Mouse (Mus musculus) embryonic facial prominence, embryonic 14.5 days (tissue): Measurements from ENCODE around the gene Raet1d. TPM values are rescaled to one million over a fixed set of nuclear protein-coding genes. Genes with fewer than 3 reads are reported as not detected.
A peak's percentile ranks its signal among the peaks of the same experiment; 100 is the strongest.
"Not testable (repeated sequence)": the region's sequence is repeated elsewhere in the genome, so short reads cannot be mapped to it uniquely, and the experiment has no call there.

ENCODE experiments used
- ATAC-seq: fragments of 200-750 bp; cut with Nextera tagmentation; 2 replicates; pipeline ENCODE4 v1.8.0; 2017; ENCODE audit warnings: low read depth, moderate number of reproducible peaks, moderate TSS enrichment
- DNase-seq: peaks from one replicate; pipeline ENCODE4 v3.0.0-alpha.2; 2015; ENCODE audit warnings: low spot score
- H3K27ac ChIP-seq: fragments of 300-500 bp; sonication (generic); replicated peaks from 2 replicates; pipeline ENCODE4 v1.5.1; 2014; ENCODE audit warnings: low read depth, mild to moderate bottlenecking, low read length, moderate library complexity
- H3K27me3 ChIP-seq: fragments of 300-500 bp; sonication (generic); replicated peaks from 2 replicates; pipeline ENCODE4 v1.6.1; 2014; ENCODE audit warnings: low read length; ENCODE audit not compliant: control insufficient read depth, insufficient read depth
- H3K36me3 ChIP-seq: fragments of 300-500 bp; sonication (generic); 2 replicates; pipeline ENCODE4 v1.6.1; 2014; ENCODE audit warnings: low read length, mixed read lengths; ENCODE audit not compliant: control insufficient read depth, insufficient read depth
- H3K4me1 ChIP-seq: fragments of 300-500 bp; sonication (generic); 2 replicates; pipeline ENCODE4 v1.6.1; 2014; ENCODE audit warnings: antibody characterized with exemption, low read length; ENCODE audit not compliant: control insufficient read depth, insufficient read depth
- H3K4me2 ChIP-seq: fragments of 300-500 bp; sonication (generic); 2 replicates; pipeline ENCODE4 v1.6.1; 2014; ENCODE audit warnings: low read depth, mild to moderate bottlenecking, low read length, moderate library complexity, mixed read lengths
- H3K4me3 ChIP-seq: fragments of 300-500 bp; sonication (generic); 2 replicates; pipeline ENCODE4 v1.5.1; 2014; ENCODE audit warnings: low read depth, mild to moderate bottlenecking, low read length
- H3K9ac ChIP-seq: fragments of 300-500 bp; sonication (generic); 2 replicates; pipeline ENCODE4 v1.6.1; 2014; ENCODE audit warnings: low read depth, mild to moderate bottlenecking, low read length, moderate library complexity, mixed read lengths
- H3K9me3 ChIP-seq: fragments of 300-500 bp; sonication (generic); 2 replicates; pipeline ENCODE4 v1.6.1; 2016; ENCODE audit warnings: low read length; ENCODE audit not compliant: control insufficient read depth
- WGBS: fragments of 180-500 bp; shearing (Covaris S2); extraction: QIAGEN DNeasy Blood & Tissue Kit; methylation state at CpG from one replicate; pipeline ENCODE4 v1.1.7; 2014; 5-methylcytosine and 5-hydroxymethylcytosine counted together
- polyA plus RNA-seq: library from polyadenylated mRNA; unstranded; fragments of >200 nt; fragmentation: Nextera tagmentation; extraction: Ambion mirVana; gene quantifications from 2 replicates; pipeline ENCODE4 v1.2.1, GENCODE M21; 2014

Gene Raet1d
- polyA plus RNA-seq, 1 experiment from 2014 or later, result 11.1 TPM

DNA sequence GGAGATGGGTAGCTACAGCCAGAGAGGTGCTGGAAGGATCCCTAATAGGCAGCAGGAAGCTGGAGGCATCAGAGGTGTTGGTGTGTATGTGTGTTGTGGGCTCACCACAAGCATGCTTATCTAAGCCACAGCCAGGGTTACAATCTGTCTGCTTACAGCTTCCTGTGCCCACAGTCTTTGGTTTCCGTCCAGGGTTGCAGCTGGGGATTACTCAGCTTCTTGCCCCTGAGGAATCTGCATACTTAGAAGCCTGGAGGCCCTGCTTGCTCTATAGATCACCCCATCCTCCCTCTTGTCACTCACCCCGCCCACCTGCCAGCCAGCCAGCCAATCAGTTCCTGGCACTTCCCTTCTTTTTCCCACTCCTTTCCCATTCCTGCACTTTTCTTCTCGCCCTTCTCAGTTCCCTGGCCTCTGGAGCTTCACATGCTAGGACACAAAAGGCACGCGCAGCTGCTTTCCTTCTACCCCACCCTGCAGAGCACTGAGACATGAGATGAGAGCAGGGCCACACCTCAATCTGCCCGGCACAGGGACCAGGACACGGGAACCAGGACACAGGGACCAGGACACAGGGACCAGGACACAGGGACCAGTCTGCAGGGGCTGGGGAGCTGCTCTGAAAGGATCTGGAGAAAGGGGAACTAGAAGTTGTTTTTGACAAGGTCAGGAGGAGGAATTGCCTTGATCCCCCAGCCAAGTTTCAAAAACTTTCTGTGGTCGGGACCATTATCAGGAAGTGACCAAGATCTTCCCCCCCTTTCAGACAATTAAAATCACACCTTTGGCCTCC is 53.5 kb downstream of the Raet1d start:
- H3K27ac ChIP-seq, H3K4me3 ChIP-seq, H3K27me3 ChIP-seq, H3K9ac ChIP-seq, H3K36me3 ChIP-seq, H3K4me1 ChIP-seq, H3K9me3 ChIP-seq, H3K4me2 ChIP-seq: not testable (repeated sequence)
- DNase-seq (peak; percentile 38), ATAC-seq (peak; percentile 74)
- 0% methylated on average over 1 of the region's 8 CpGs for WGBS

Other genes with a start within 250 kb of the Raet1d start
- gene E030030I06Rik, start 211.3 kb upstream of the Raet1d start, polyA plus RNA-seq, result 14.3 and 16.1 TPM in 2 replicates
- gene Raet1e, start 202.0 kb upstream of the Raet1d start, polyA plus RNA-seq, result 5.4 and 6.7 TPM in 2 replicates
- 0.38 and 0.39 TPM in 2 replicates for gene H60b, start 202.0 kb upstream of the Raet1d start, polyA plus RNA-seq